Mouse (Mus musculus) myocyte (in vitro differentiated cells): ENCODE measurements around the gene Nol7. TPM values are rescaled to one million over a fixed set of nuclear protein-coding genes. Genes with fewer than 3 reads are reported as not detected.
A peak's percentile ranks its signal among the peaks of the same experiment; 100 is the strongest.

Experiments
- H3K27me3 ChIP-seq: one replicate; pipeline ENCODE4 v1.6.1; 2011; ENCODE audit not compliant: control insufficient read depth, insufficient read depth, insufficient read length
- H3K36me3 ChIP-seq: one replicate; pipeline ENCODE4 v1.6.1; 2011; ENCODE audit not compliant: control insufficient read depth, insufficient read depth
- H3K4me2 ChIP-seq: one replicate; pipeline ENCODE4 v1.6.1; 2011; ENCODE audit warnings: low read depth, control low read depth
- H3K4me3 ChIP-seq: one replicate; pipeline ENCODE4 v1.5.1; 2011; ENCODE audit warnings: mild to moderate bottlenecking, control low read depth, moderate library complexity
- H3K79me2 ChIP-seq: one replicate; pipeline ENCODE4 v1.6.1; 2011; ENCODE audit not compliant: control insufficient read depth, insufficient read depth
- H3ac ChIP-seq: one replicate; pipeline ENCODE4 v1.6.1; 2011; ENCODE audit not compliant: control insufficient read depth, insufficient read length
- CEBPB ChIP-seq: IDR thresholded peaks from 2 replicates; pipeline ENCODE4 v1.6.1; 2011; ENCODE audit warnings: mild to moderate bottlenecking, moderate library complexity; ENCODE audit not compliant: poor library complexity, insufficient read depth, severe bottlenecking
- E2F4 ChIP-seq: IDR thresholded peaks from one replicate; pipeline ENCODE4 v1.6.1; 2011; ENCODE audit warnings: mild to moderate bottlenecking, control low read depth, moderate library complexity; ENCODE audit not compliant: insufficient read depth
- MAX ChIP-seq: IDR thresholded peaks from one replicate; pipeline ENCODE4 v1.6.1; 2011; ENCODE audit warnings: low read depth, mild to moderate bottlenecking, control low read depth
- MYOD1 ChIP-seq, 3 experiments: IDR thresholded peaks; one replicate each; pipeline ENCODE4 v1.6.1; 2011; ENCODE audit warnings: control low read depth in 2 of 3, low read depth in 2 of 3, mild to moderate bottlenecking in 2 of 3, moderate library complexity in 1 of 3; ENCODE audit not compliant: insufficient read length in 2 of 3, control insufficient read depth in 1 of 3
- MYOG ChIP-seq, 3 experiments: IDR thresholded peaks; one replicate each; pipeline ENCODE4 v1.6.1; 2011; ENCODE audit warnings: control low read depth in 2 of 3, low read depth in 2 of 3, mild to moderate bottlenecking in 2 of 3; ENCODE audit not compliant: insufficient read length in 2 of 3, control insufficient read depth in 1 of 3, insufficient read depth in 1 of 3
- POLR2A ChIP-seq: IDR thresholded peaks from one replicate; pipeline ENCODE4 v1.6.1; 2011; ENCODE audit warnings: low read depth, mild to moderate bottlenecking, control low read depth, moderate library complexity; ENCODE audit not compliant: insufficient read length
- POLR2AphosphoS2 ChIP-seq: IDR thresholded peaks from one replicate; pipeline ENCODE4 v1.6.1; 2011; ENCODE audit warnings: low read depth, control low read depth; ENCODE audit not compliant: insufficient read length
- REST ChIP-seq: IDR thresholded peaks from one replicate; pipeline ENCODE4 v1.6.1; 2011; ENCODE audit warnings: mild to moderate bottlenecking, control low read depth, moderate library complexity; ENCODE audit not compliant: insufficient read depth, insufficient read length
- SRF ChIP-seq: IDR thresholded peaks from one replicate; pipeline ENCODE4 v1.6.1; 2011; ENCODE audit warnings: low read depth; ENCODE audit not compliant: control insufficient read depth, insufficient read length
- TCF12 ChIP-seq: IDR thresholded peaks from one replicate; pipeline ENCODE4 v1.6.1; 2011; ENCODE audit warnings: mild to moderate bottlenecking, control low read depth; ENCODE audit not compliant: poor library complexity, insufficient read depth, severe bottlenecking
- TCF3 ChIP-seq: IDR thresholded peaks from one replicate; pipeline ENCODE4 v1.6.1; 2011; ENCODE audit warnings: low read depth, control low read depth; ENCODE audit not compliant: insufficient read length
- USF1 ChIP-seq: IDR thresholded peaks from one replicate; pipeline ENCODE4 v1.6.1; 2011; ENCODE audit warnings: low read depth, mild to moderate bottlenecking, control low read depth, moderate library complexity
- polyA plus RNA-seq: library from polyadenylated mRNA; unstranded; fragments of >200 nt; fragmentation: generic; extraction: Trizol; gene quantifications from one replicate; pipeline ENCODE4 v1.2.1, GENCODE M21; 2012; ENCODE audit warnings: missing spikeins

Gene Nol7
- polyA plus RNA-seq, 1 experiment: 87.8 TPM

GRCm38 (mm10) chr13:43364985-43365824 is 33.0 kb upstream of the Nol7 start, which contains the start of gene Sirt5:
Sirt5 (plus strand) TSS chr13:43365496.
- Histone ChIP-seq H3K79me2 (no peaks in the 10 kb centered on the region), H3ac (peak within 1 kb of the TSS; percentile 49), H3K4me3 (peak within 1 kb of the TSS; percentile 33), H3K4me2 (peak within 1 kb of the TSS; percentile 84), H3K27me3 (no peaks in the 10 kb centered on the region), H3K36me3 (no peaks in the 10 kb centered on the region)
- TF ChIP-seq SRF (peak; percentile 16), CEBPB (no peak), TCF12 (no peak), REST (no peak), USF1 (no peak), POLR2A (peak; percentile 60), MYOD1 (IDR thresholded peaks at IDR 0.05; ENCODE audit: control insufficient read depth in 1 of 3, insufficient read length in 2 of 3, low read depth in 2 of 3) (peak in 2 of 3 experiments; percentile 11 to 68), TCF3 (no peak), MYOG (IDR thresholded peaks at IDR 0.05; ENCODE audit: control insufficient read depth in 1 of 3, insufficient read depth in 1 of 3, insufficient read length in 2 of 3, low read depth in 2 of 3) (peak in 1 of 3 experiments; percentile 41), E2F4 (no peak), POLR2AphosphoS2 (peak; percentile 36)

DNA sequence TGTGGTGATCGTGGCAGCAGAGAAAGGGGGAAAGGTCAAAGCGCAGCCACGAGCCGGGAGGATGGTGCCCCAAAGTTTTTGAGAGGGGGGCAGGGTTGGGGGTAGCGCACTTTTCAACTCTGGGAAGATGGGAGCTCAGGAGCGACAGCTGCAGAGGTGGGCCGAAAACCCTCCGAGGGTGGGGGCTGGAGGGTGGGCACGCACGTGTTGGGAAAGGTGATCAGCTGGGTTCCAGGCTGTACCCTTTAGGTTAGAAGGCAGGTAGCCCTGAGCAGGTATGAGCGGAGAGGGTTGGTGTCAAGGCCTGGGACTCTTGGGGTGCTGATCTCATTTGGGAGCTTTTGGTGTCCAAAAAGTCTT is 32.4 kb upstream of the Nol7 start:
- H3K27me3 ChIP-seq: no peaks in the 10 kb centered on the region
- H3K4me2 ChIP-seq: peak overlapping the region; percentile 84
- no peaks in the 10 kb centered on the region for H3K36me3 ChIP-seq
- peak overlapping the region; percentile 49 for H3ac ChIP-seq
- TF ChIP-seq POLR2AphosphoS2: no peak
- TF ChIP-seq TCF3: no peak
- no peak for TF ChIP-seq CEBPB
- no peak for TF ChIP-seq TCF12
- TF ChIP-seq SRF: no peak
- TF ChIP-seq POLR2A: no peak
- no peak for TF ChIP-seq MYOG (IDR thresholded peaks at IDR 0.05; ENCODE audit: control insufficient read depth in 1 of 3, insufficient read depth in 1 of 3, insufficient read length in 2 of 3, low read depth in 2 of 3)
- TF ChIP-seq USF1: no peak
- TF ChIP-seq REST: no peak
- TF ChIP-seq E2F4: no peak
- no peak for TF ChIP-seq MYOD1 (IDR thresholded peaks at IDR 0.05; ENCODE audit: control insufficient read depth in 1 of 3, insufficient read length in 2 of 3, low read depth in 2 of 3)
- no peak for TF ChIP-seq MAX
- peak overlapping the region; percentile 33 for H3K4me3 ChIP-seq
- H3K79me2 ChIP-seq: no peaks in the 10 kb centered on the region

DNA sequence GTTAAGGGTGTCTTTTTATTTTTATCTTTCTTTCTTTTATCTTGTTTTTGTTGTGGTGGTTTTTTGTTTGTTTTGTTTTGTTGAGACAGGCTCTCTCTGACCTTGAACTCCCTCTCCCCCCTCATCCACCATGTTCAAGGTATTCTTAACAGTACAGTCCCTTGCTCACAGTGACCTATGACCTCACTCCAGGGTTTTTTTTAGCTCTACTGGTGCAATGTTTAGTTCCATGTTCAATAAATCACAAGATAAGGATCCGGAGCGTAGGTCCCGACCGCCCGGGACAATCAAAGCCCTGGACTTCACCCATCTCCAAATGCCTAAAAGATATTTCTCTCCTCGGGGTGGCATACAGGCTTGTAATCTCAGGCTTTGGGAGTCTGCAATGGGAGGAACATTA is 28.1 kb upstream of the Nol7 start:
- no peaks in the 10 kb centered on the region for H3K27me3 ChIP-seq
- no peak overlapping the region for H3K4me3 ChIP-seq
- no peak overlapping the region for H3ac ChIP-seq
- no peak for TF ChIP-seq MYOD1 (IDR thresholded peaks at IDR 0.05; ENCODE audit: control insufficient read depth in 1 of 3, insufficient read length in 2 of 3, low read depth in 2 of 3)
- no peak overlapping the region for H3K4me2 ChIP-seq
- H3K36me3 ChIP-seq: no peaks in the 10 kb centered on the region
- H3K79me2 ChIP-seq: no peaks in the 10 kb centered on the region

GRCm38 (mm10) chr13:43372892-43373291 is 25.3 kb upstream of the Nol7 start:
- Histone ChIP-seq H3K79me2 (no peaks in the 10 kb centered on the region), H3K4me3 (no peak overlapping the region), H3K4me2 (no peak overlapping the region), H3K36me3 (no peaks in the 10 kb centered on the region), H3ac (no peak overlapping the region), H3K27me3 (no peaks in the 10 kb centered on the region)
- TF ChIP-seq SRF (no peak), TCF3 (no peak), TCF12 (no peak), REST (no peak), POLR2AphosphoS2 (no peak), MAX (no peak), CEBPB (no peak), MYOD1 (IDR thresholded peaks at IDR 0.05; ENCODE audit: control insufficient read depth in 1 of 3, insufficient read length in 2 of 3, low read depth in 2 of 3) (no peak), POLR2A (no peak), MYOG (IDR thresholded peaks at IDR 0.05; ENCODE audit: control insufficient read depth in 1 of 3, insufficient read depth in 1 of 3, insufficient read length in 2 of 3, low read depth in 2 of 3) (no peak)

- H3K4me2 ChIP-seq: no peak overlapping the region
- H3K36me3 ChIP-seq: no peaks in the 10 kb centered on the region
- no peak overlapping the region for H3K4me3 ChIP-seq
- TF ChIP-seq REST (no peak), MYOG (IDR thresholded peaks at IDR 0.05; ENCODE audit: control insufficient read depth in 1 of 3, insufficient read depth in 1 of 3, insufficient read length in 2 of 3, low read depth in 2 of 3) (no peak), MAX (no peak), SRF (no peak), POLR2A (no peak), TCF12 (no peak), MYOD1 (IDR thresholded peaks at IDR 0.05; ENCODE audit: control insufficient read depth in 1 of 3, insufficient read length in 2 of 3, low read depth in 2 of 3) (no peak)
- no peak overlapping the region for H3ac ChIP-seq
- no peaks in the 10 kb centered on the region for H3K27me3 ChIP-seq
- H3K79me2 ChIP-seq: no peaks in the 10 kb centered on the region
Observed at GRCm38 (mm10) chr13:43374205-43374604, 24.0 kb upstream of the Nol7 start.
